Mouse (Mus musculus): ENCODE results near the gene Mfsd4b2.
A peak's percentile ranks its signal among the peaks of the same experiment; 100 is the strongest.
"Not testable (repeated sequence)": the region's sequence is repeated elsewhere in the genome, so short reads cannot be mapped to it uniquely, and the experiment has no call there.

Mfsd4b2 gene

GRCm38 (mm10) chr10:39926616-39927139 is at the start of gene Mfsd4b2:
Gene Mfsd4b2 (minus strand): TSS chr10:39926923.
- DNase-seq (ENCODE audit: low read depth, low spot score): no peak

- DNase-seq (ENCODE audit: low read depth, low spot score): no peak
Observed at GRCm38 (mm10) chr10:39975771-39976170, 49.0 kb upstream of the Mfsd4b2 start.

GRCm38 (mm10) chr10:39974982-39975381 is 48.3 kb upstream of the Mfsd4b2 start:
- no peak for DNase-seq (ENCODE audit: low read depth, low spot score)

GRCm38 (mm10) chr10:39967512-39967911 is 40.8 kb upstream of the Mfsd4b2 start:
- no peak for DNase-seq (ENCODE audit: low read depth, low spot score)

- no peak for DNase-seq (ENCODE audit: low read depth, low spot score)
Observed at GRCm38 (mm10) chr10:39961906-39962305, 35.2 kb upstream of the Mfsd4b2 start.

GRCm38 (mm10) chr10:39960441-39960822 is 33.7 kb upstream of the Mfsd4b2 start:
- no peak for DNase-seq (ENCODE audit: low read depth, low spot score)

GRCm38 (mm10) chr10:39959761-39960440 is 33.2 kb upstream of the Mfsd4b2 start, which contains the start of gene Mfsd4b3:
Gene Mfsd4b3 (minus strand): TSS chr10:39960153.
- DNase-seq (ENCODE audit: low read depth, low spot score): peak; percentile 77

GRCm38 (mm10) chr10:39958266-39958665 is 31.5 kb upstream of the Mfsd4b2 start:
- no peak for DNase-seq (ENCODE audit: low read depth, low spot score)

GRCm38 (mm10) chr10:39956340-39956878 is 29.7 kb upstream of the Mfsd4b2 start:
- DNase-seq (ENCODE audit: low read depth, low spot score): no peak

- DNase-seq (ENCODE audit: low read depth, low spot score): no peak
Observed at GRCm38 (mm10) chr10:39955163-39955562, 28.4 kb upstream of the Mfsd4b2 start.

- no peak for DNase-seq (ENCODE audit: low read depth, low spot score)
Observed at GRCm38 (mm10) chr10:39949377-39949954, 22.7 kb upstream of the Mfsd4b2 start.

- not testable (repeated sequence) for DNase-seq (ENCODE audit: low read depth, low spot score)
Observed at GRCm38 (mm10) chr10:39947195-39947594, 20.5 kb upstream of the Mfsd4b2 start.

GRCm38 (mm10) chr10:39936553-39936952 is 9.8 kb upstream of the Mfsd4b2 start:
- DNase-seq (ENCODE audit: low read depth, low spot score): no peak

- DNase-seq (ENCODE audit: low read depth, low spot score): not testable (repeated sequence)
Observed at GRCm38 (mm10) chr10:39924556-39924955, 2.2 kb downstream of the Mfsd4b2 start.

GRCm38 (mm10) chr10:39912616-39913015 is 14.1 kb downstream of the Mfsd4b2 start:
- DNase-seq (ENCODE audit: low read depth, low spot score): no peak

- no peak for DNase-seq (ENCODE audit: low read depth, low spot score)
Observed at GRCm38 (mm10) chr10:39908768-39909441, 17.8 kb downstream of the Mfsd4b2 start.

- no peak for DNase-seq (ENCODE audit: low read depth, low spot score)
Observed at GRCm38 (mm10) chr10:39906799-39907658, 19.7 kb downstream of the Mfsd4b2 start.

- DNase-seq (ENCODE audit: low read depth, low spot score): no peak
Observed at GRCm38 (mm10) chr10:39904191-39904590, 22.5 kb downstream of the Mfsd4b2 start.

GRCm38 (mm10) chr10:39898874-39899371 is 27.8 kb downstream of the Mfsd4b2 start, which contains the start of gene Mfsd4b4:
Gene Mfsd4b4 (minus strand): TSS chr10:39899238.
- DNase-seq (ENCODE audit: low read depth, low spot score): peak; percentile 84

GRCm38 (mm10) chr10:39896503-39896902 is 30.2 kb downstream of the Mfsd4b2 start:
- no peak for DNase-seq (ENCODE audit: low read depth, low spot score)

Measured in retina, postnatal 7 days (tissue).